Mouse (Mus musculus) forebrain, embryonic 11.5 days (tissue): ENCODE data around the gene Uvssa. TPM values are rescaled to one million over a fixed set of nuclear protein-coding genes. Genes with fewer than 3 reads are reported as not detected.

Source experiments
- polyA plus RNA-seq: library from polyadenylated mRNA; unstranded; fragments of >200 nt; fragmentation: Nextera tagmentation; extraction: Ambion mirVana; gene quantifications from 2 replicates; pipeline ENCODE4 v1.2.1, GENCODE M21; 2014

The Uvssa gene
- polyA plus RNA-seq, 1 experiment from 2014 or later: 8.8 TPM

Other genes with a start within 250 kb of the Uvssa start
- gene Spon2, start 160.1 kb upstream of the Uvssa start, polyA plus RNA-seq: 2.3 and 5.2 TPM in 2 replicates
- 560 and 627 TPM in 2 replicates for gene Ctbp1, start 103.6 kb upstream of the Uvssa start, polyA plus RNA-seq
- gene Maea, start 43.0 kb upstream of the Uvssa start, polyA plus RNA-seq: 122 and 135 TPM in 2 replicates
- gene Nkx1-1, start 55.4 kb downstream of the Uvssa start, polyA plus RNA-seq: not detected in 2 replicates